Mouse (Mus musculus) MEL (cell line): ENCODE data around the gene Trpm3.

ENCODE experiments used
- CHD2 ChIP-seq: IDR thresholded peaks from 2 replicates; pipeline ENCODE4 v1.6.1; 2011; ENCODE audit warnings: low read length, improper control_type of control experiment
- CTCF ChIP-seq, 3 experiments: IDR thresholded peaks in 2 of 3; conservative IDR thresholded peaks in 1 of 3; 2 replicates each; pipeline ENCODE4 v1.5.1; 2011 to 2012; ENCODE audit warnings: low read length in 3 of 3, low read depth in 2 of 3, mild to moderate bottlenecking in 2 of 3, improper control_type of control experiment in 1 of 3, inconsistent platforms in 1 of 3, mixed read lengths in 1 of 3, moderate library complexity in 1 of 3; ENCODE audit not compliant: control insufficient read depth in 1 of 3, insufficient read depth in 1 of 3, poor library complexity in 1 of 3, severe bottlenecking in 1 of 3
- ELF1 ChIP-seq: IDR thresholded peaks from 2 replicates; pipeline ENCODE4 v1.6.1; 2014; ENCODE audit warnings: low read depth, mild to moderate bottlenecking, inconsistent platforms, low read length, improper control_type of control experiment, moderate library complexity
- EP300 ChIP-seq, 2 experiments: IDR thresholded peaks; 2 replicates each; pipeline ENCODE4 v1.6.1; 2011; ENCODE audit warnings: improper control_type of control experiment in 2 of 2, low read length in 2 of 2, low read depth in 1 of 2, mild to moderate bottlenecking in 1 of 2
- ETS1 ChIP-seq: IDR thresholded peaks from 2 replicates; pipeline ENCODE4 v1.6.1; 2012; ENCODE audit warnings: low read depth, mild to moderate bottlenecking, inconsistent platforms, low read length, improper control_type of control experiment, moderate library complexity
- HCFC1 ChIP-seq: IDR thresholded peaks from 2 replicates; pipeline ENCODE4 v1.6.1; 2012; ENCODE audit warnings: low read depth, mild to moderate bottlenecking, inconsistent platforms, low read length, improper control_type of control experiment, moderate library complexity
- KAT2A ChIP-seq: conservative IDR thresholded peaks from 2 replicates; pipeline ENCODE4 v1.6.1; 2012; ENCODE audit warnings: low read depth, low read length, improper control_type of control experiment, inconsistent platforms
- NELFE ChIP-seq: IDR thresholded peaks from 2 replicates; pipeline ENCODE4 v1.6.1; 2011; ENCODE audit warnings: low read depth, low read length, improper control_type of control experiment
- POLR2AphosphoS2 ChIP-seq: IDR thresholded peaks from 2 replicates; pipeline ENCODE4 v1.6.1; 2011; ENCODE audit warnings: low read length, improper control_type of control experiment
- RCOR1 ChIP-seq: IDR thresholded peaks from 2 replicates; pipeline ENCODE4 v1.6.1; 2012; ENCODE audit warnings: low read depth, mild to moderate bottlenecking, inconsistent platforms, low read length, improper control_type of control experiment
- SIN3A ChIP-seq: IDR thresholded peaks from 2 replicates; pipeline ENCODE4 v1.6.1; 2012; ENCODE audit warnings: low read length, improper control_type of control experiment, inconsistent platforms
- ZC3H11A ChIP-seq: IDR thresholded peaks from 2 replicates; pipeline ENCODE4 v1.6.1; 2012; ENCODE audit warnings: low read depth, mild to moderate bottlenecking, inconsistent platforms, low read length, improper control_type of control experiment

GRCm38 (mm10) chr19:22178549-22178948 lies 39.7 kb downstream of the Trpm3 start:
- TF ChIP-seq SIN3A (no peak), RCOR1 (no peak), ELF1 (no peak), POLR2AphosphoS2 (no peak), CTCF (IDR thresholded peaks at IDR 0.05 in 2 of 3, conservative IDR thresholded peaks at IDR 0.05 in 1 of 3; ENCODE audit: control insufficient read depth in 1 of 3, insufficient read depth in 1 of 3, low read depth in 2 of 3, low read length in 3 of 3, poor library complexity in 1 of 3, severe bottlenecking in 1 of 3) (no peak), CHD2 (no peak), KAT2A (no peak), HCFC1 (no peak), ZC3H11A (no peak), ETS1 (no peak), NELFE (no peak), EP300 (IDR thresholded peaks at IDR 0.05; ENCODE audit: low read depth in 1 of 2, low read length in 2 of 2) (no peak)
